Mouse (Mus musculus) T-helper 1 cell (primary cell): ENCODE data around the gene Elavl4.

Experiments used
- in situ Hi-C: fragments of 300-600 bp; cut with MboI, MseI; formaldehyde crosslinking; loops from one replicate; pipeline ENCODE4 v1.15.1; 2025; ENCODE audit warnings: high pct_unique_total_duplicates

The Elavl4 gene

GRCm38 (mm10) chr4:110165217-110165616 lies 186.5 kb downstream of the Elavl4 start:
- in situ Hi-C loops, result no loop called here

DNA sequence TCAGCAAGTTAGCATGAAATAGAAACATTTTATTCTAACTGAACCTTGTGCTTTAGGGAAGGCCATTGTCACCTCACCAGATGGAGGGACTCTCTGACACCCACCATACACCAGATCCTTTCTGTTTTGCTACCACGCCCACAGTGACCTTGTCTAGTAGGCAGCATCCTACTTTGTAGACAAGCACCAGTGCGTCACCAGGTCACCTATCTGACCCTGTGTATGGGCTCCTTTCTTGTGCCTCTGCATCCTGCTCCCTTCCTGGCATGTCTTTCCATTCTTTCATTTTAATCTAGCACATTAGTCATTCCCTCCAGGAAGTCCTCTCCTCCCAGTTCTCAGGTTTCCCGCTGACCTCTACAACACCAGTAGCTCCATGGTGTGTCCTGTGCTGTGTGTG lies 190.1 kb downstream of the Elavl4 start:
- in situ Hi-C loops, result no loop called here

- in situ Hi-C loops, result no loop called here
These were observed 194.1 kb downstream of the Elavl4 start for GRCm38 (mm10) chr4:110157515-110158159.

DNA sequence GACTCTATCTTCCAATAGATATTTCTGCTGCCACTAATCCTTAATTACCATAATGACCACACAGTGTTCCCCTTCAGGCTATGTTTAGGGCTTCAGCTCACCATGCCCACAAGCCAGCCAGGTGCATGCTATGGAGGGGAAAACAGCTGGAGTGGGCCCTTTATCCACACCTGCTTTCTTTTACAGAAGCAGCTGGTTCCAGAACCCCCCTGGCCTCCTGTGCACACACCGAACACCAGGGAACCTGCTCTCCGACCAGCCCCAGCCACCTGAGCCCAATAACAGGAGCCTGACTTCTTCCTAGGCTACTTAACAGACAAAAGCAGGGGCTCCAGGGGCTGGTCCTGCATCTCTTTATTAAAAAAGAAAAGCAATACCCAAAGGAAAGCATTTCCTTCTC lies 195.8 kb downstream of the Elavl4 start:
- in situ Hi-C loops, result no loop called here
